Mouse (Mus musculus) heart, postnatal 0 days (tissue): ENCODE results near the gene Mta2. TPM values are rescaled to one million over a fixed set of nuclear protein-coding genes. Genes with fewer than 3 reads are reported as not detected.

ENCODE experiments used
- ATAC-seq: fragments of 200-750 bp; cut with Nextera tagmentation; 2 replicates; pipeline ENCODE4 v1.8.0; 2017; ENCODE audit warnings: low read depth, moderate number of reproducible peaks, moderate library complexity; ENCODE audit not compliant: insufficient read depth
- DNase-seq: peaks from one replicate; pipeline ENCODE4 v3.0.0-alpha.2; 2016; ENCODE audit warnings: low spot score
- H3K27ac ChIP-seq: fragments of 300-500 bp; sonication (generic); 2 replicates; pipeline ENCODE4 v1.5.1; 2014; ENCODE audit warnings: low read depth, mild to moderate bottlenecking
- H3K27me3 ChIP-seq: fragments of 300-500 bp; sonication (generic); 2 replicates; pipeline ENCODE4 v1.6.1; 2014; ENCODE audit warnings: low read length, mixed read lengths; ENCODE audit not compliant: control insufficient read depth, insufficient read depth
- H3K36me3 ChIP-seq: fragments of 300-500 bp; sonication (generic); replicated peaks from 2 replicates; pipeline ENCODE4 v1.6.1; 2014; ENCODE audit warnings: low read length, mixed read lengths; ENCODE audit not compliant: control insufficient read depth, insufficient read depth
- H3K4me1 ChIP-seq: fragments of 300-500 bp; sonication (generic); 2 replicates; pipeline ENCODE4 v1.6.1; 2014; ENCODE audit warnings: antibody characterized with exemption; ENCODE audit not compliant: control insufficient read depth, insufficient read depth
- H3K4me2 ChIP-seq: fragments of 300-500 bp; sonication (generic); 2 replicates; pipeline ENCODE4 v1.6.1; 2014; ENCODE audit warnings: low read depth, mild to moderate bottlenecking, low read length, moderate library complexity
- H3K4me3 ChIP-seq: fragments of 300-500 bp; sonication (generic); 2 replicates; pipeline ENCODE4 v1.5.1; 2014; ENCODE audit warnings: low read depth, low read length
- H3K9ac ChIP-seq: fragments of 300-500 bp; sonication (generic); replicated peaks from 2 replicates; pipeline ENCODE4 v1.6.1; 2014; ENCODE audit warnings: low read depth, low read length, mixed read lengths
- H3K9me3 ChIP-seq: fragments of 300-500 bp; sonication (generic); replicated peaks from 2 replicates; pipeline ENCODE4 v1.6.1; 2016; ENCODE audit warnings: low read length; ENCODE audit not compliant: control insufficient read depth
- CTCF ChIP-seq: IDR thresholded peaks from 2 replicates; pipeline ENCODE4 v1.5.1; 2016; ENCODE audit warnings: antibody characterized with exemption, control low read depth, low read depth
- EP300 ChIP-seq: IDR thresholded peaks from 2 replicates; pipeline ENCODE4 v1.6.1; 2016; ENCODE audit warnings: antibody characterized with exemption, low read depth
- WGBS: fragments of 180-500 bp; shearing (Covaris S2); extraction: QIAGEN DNeasy Blood & Tissue Kit; methylation state at CpG from one replicate; pipeline ENCODE4 v1.1.7; 2014; 5-methylcytosine and 5-hydroxymethylcytosine counted together
- polyA plus RNA-seq: library from polyadenylated mRNA; unstranded; fragments of >200 nt; fragmentation: Nextera tagmentation; extraction: Ambion mirVana; gene quantifications from 2 replicates; pipeline ENCODE4 v1.2.1, GENCODE M21; 2015
- total RNA-seq: library from RNA; depleted of rRNA; stranded (reverse); fragments of >200 nt; gene quantifications from 2 replicates; pipeline ENCODE4 v1.2.3, GENCODE M21; 2014; ENCODE audit warnings: low replicate concordance

Gene Mta2
- total and polyA plus RNA-seq, 2 experiments from 2014 or later: 51.5 to 55.1 TPM

DNA sequence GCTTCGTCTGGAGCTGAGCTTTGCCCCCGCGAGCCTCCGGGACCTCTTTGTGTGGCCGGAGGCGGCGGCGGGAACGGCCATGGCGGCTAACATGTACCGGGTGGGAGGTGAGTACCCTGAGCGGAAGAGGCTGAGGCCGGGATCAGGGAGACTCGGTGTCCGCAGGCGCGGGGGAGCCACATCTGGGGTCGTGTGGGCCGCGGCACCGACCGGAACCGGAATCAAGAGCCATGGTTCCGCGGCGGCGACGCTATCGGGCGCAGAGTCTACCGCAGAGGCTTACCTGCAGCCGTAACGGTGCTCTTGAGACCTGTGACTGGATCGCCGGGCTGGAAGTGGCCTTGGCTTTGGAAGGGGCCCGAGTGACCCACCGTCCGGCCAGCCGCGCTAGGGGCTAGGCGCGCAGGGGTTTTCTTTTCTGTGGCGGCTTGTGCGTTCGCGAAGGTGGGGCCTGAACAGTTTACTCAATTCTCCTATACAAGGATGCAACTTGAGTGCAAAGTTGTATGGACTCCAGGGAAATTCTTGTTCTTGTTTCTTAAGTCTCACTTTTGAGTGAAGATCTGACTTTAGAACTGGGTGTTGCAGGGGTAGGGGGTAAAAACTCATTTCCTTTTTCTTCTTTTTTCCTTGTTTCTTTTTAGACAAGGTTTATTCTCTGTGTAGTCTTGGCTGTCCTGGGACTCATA, 745 bp downstream of the Mta2 start:
- H3K9me3 ChIP-seq: no peaks in the 10 kb centered on the region
- ATAC-seq (peak; percentile 58), DNase-seq (peak; percentile 51)
- H3K4me3 ChIP-seq: peak overlapping the region; percentile 68
- peak overlapping the region; percentile 68 for H3K4me2 ChIP-seq
- no peaks in the 10 kb centered on the region for H3K27me3 ChIP-seq
- peaks cover 36% of the 10 kb centered on the region for H3K36me3 ChIP-seq
- TF ChIP-seq CTCF (no peak), EP300 (no peak)
- peaks cover 20% of the 10 kb centered on the region; the same call in 1 of the 2 replicates for H3K4me1 ChIP-seq
- H3K9ac ChIP-seq: peak overlapping the region; percentile 94
- H3K27ac ChIP-seq: peak overlapping the region; percentile 97
- under 1% methylated on average over 46 of the region's 46 CpGs for WGBS

DNA sequence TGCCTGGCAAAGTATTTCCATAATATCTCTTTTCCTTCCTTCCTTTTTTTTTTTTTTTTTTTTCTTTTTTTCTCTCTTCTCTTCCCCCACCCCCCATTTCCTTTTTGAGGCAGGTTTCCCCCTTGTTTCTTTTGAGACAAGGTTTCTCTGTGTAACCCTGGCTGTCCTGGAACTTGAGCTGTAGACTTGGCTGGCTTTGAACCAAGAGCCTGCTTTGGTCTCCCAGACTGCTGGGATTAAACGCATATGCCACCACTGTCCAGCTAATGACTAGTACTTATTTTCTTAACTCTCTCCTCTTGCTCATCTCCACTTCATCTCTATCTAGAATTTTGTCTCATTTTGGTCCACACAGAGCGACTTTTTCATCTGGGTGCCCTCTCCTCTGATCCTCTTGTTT, 1.4 kb downstream of the Mta2 start:
- Histone ChIP-seq H3K4me3 (peak overlapping the region; percentile 68), H3K4me1 (peaks cover 20% of the 10 kb centered on the region; the same call in 1 of the 2 replicates), H3K9ac (peak overlapping the region; percentile 94), H3K4me2 (peak overlapping the region; percentile 68), H3K36me3 (peaks cover 39% of the 10 kb centered on the region), H3K27ac (peak overlapping the region; percentile 97), H3K27me3 (no peaks in the 10 kb centered on the region), H3K9me3 (no peaks in the 10 kb centered on the region)
- no peak for ATAC-seq
- WGBS: 61% methylated on average over 2 of the region's 2 CpGs
- DNase-seq: no peak
- TF ChIP-seq EP300: no peak
- TF ChIP-seq CTCF: no peak

DNA sequence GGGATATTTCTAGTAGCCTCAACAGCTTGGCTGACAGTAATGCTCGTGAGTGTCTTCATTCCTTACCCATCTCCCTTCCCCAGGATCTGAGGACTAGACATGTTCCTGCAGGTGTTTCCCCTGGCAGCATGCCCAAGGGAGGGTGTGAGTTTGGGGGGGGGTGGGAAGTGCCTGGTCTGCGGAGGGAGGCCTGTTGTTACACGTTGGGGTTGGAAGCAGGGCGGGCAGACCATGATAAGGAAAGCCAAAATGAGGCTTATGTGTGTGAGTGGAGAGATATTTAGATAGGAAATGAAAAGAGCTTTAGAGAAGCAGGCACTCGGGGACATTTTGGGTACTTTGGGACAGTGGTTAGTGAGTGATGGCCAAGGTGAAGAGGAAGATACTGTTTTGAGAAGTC, 2.4 kb downstream of the Mta2 start:
- Histone ChIP-seq H3K9ac (no peak overlapping the region), H3K27me3 (no peaks in the 10 kb centered on the region), H3K9me3 (no peaks in the 10 kb centered on the region), H3K4me1 (peaks cover 20% of the 10 kb centered on the region; the same call in 1 of the 2 replicates), H3K4me3 (no peak overlapping the region), H3K4me2 (peak overlapping the region; percentile 68), H3K27ac (peak overlapping the region; percentile 27), H3K36me3 (peaks cover 38% of the 10 kb centered on the region)
- ATAC-seq (no peak), DNase-seq (no peak)
- 31% methylated on average over 5 of the region's 5 CpGs for WGBS
- no peak for TF ChIP-seq CTCF
- TF ChIP-seq EP300: no peak

DNA sequence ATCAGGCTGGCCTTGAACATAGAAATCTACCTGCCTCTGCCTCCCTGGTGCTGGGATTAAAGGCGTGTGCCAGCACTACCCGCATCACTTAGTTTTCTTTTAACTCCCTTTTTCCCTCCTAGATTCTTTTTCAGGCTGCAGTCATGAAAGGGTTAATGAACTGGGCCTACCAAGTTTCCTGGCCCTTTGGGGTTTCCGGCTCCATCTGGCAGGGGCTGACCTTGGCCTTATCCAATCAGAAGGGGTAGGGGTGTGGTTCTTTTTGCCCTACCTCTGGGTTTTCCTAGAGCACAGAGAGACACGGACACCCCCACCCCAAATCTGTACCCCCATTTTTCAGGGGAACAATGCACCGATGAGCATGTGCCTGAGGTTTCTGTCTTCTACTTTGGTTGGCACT, 3.1 kb downstream of the Mta2 start:
- no peak for ATAC-seq
- DNase-seq: peak; percentile 73
- H3K4me2 ChIP-seq: peak overlapping the region; percentile 68
- TF ChIP-seq CTCF: no peak
- 0 out of 2 replicates have a peak, but pooled peaks have one; percentile 46 for TF ChIP-seq EP300
- no peaks in the 10 kb centered on the region for H3K27me3 ChIP-seq
- H3K9me3 ChIP-seq: no peaks in the 10 kb centered on the region
- peaks cover 40% of the 10 kb centered on the region for H3K36me3 ChIP-seq
- H3K4me3 ChIP-seq: 0 out of 2 replicates have a peak overlapping the region, but pooled peaks have one; percentile 10
- peaks cover 20% of the 10 kb centered on the region; the same call in 1 of the 2 replicates for H3K4me1 ChIP-seq
- WGBS: 22% methylated on average over 5 of the region's 5 CpGs
- 0 out of 2 replicates have a peak overlapping the region, but pooled peaks have one; percentile 14 for H3K9ac ChIP-seq
- peak overlapping the region; percentile 36; the same call in 1 of the 2 replicates for H3K27ac ChIP-seq

DNA sequence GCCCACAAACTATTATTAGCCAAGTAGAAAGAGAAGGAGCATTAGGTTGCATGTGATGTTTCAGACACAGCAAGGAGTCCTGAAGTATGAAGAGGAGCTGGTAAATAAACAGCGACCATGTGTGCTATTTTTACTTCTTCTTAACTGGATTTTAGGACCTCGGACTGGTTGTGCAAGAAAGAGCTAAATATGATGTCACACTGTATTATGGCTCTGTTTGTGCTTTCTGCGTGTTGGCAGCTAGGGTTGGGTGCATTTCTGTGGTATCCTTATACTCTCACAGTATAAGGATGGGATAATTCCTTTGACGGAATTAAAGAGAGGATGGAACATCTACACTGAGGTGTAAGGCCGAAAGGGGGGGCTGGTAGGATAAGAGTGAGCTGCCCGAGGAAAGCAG, 3.6 kb downstream of the Mta2 start:
- WGBS: 56% methylated on average over 6 of the region's 6 CpGs
- 0 out of 2 replicates have a peak overlapping the region, but pooled peaks have one; percentile 14 for H3K9ac ChIP-seq
- H3K36me3 ChIP-seq: peaks cover 43% of the 10 kb centered on the region
- DNase-seq (no peak), ATAC-seq (no peak)
- H3K4me1 ChIP-seq: peaks cover 20% of the 10 kb centered on the region; the same call in 1 of the 2 replicates
- H3K9me3 ChIP-seq: no peaks in the 10 kb centered on the region
- peak overlapping the region; percentile 36; the same call in 1 of the 2 replicates for H3K27ac ChIP-seq
- 0 out of 2 replicates have a peak overlapping the region, but pooled peaks have one; percentile 10 for H3K4me3 ChIP-seq
- H3K4me2 ChIP-seq: peak overlapping the region; percentile 24
- TF ChIP-seq CTCF: no peak
- TF ChIP-seq EP300: no peak
- H3K27me3 ChIP-seq: no peaks in the 10 kb centered on the region
